Mouse (Mus musculus): ENCODE measurements at regions not wholly inside any gene's neighbourhood (a gene's known extent, or its start where the extent isn't known, plus 50 kb on each side); places are given as distances from the start of the nearest gene placed in this dataset.
"Not testable (repeated sequence)": the region's sequence is repeated elsewhere in the genome, so short reads cannot be mapped to it uniquely, and the experiment has no call there.

DNA sequence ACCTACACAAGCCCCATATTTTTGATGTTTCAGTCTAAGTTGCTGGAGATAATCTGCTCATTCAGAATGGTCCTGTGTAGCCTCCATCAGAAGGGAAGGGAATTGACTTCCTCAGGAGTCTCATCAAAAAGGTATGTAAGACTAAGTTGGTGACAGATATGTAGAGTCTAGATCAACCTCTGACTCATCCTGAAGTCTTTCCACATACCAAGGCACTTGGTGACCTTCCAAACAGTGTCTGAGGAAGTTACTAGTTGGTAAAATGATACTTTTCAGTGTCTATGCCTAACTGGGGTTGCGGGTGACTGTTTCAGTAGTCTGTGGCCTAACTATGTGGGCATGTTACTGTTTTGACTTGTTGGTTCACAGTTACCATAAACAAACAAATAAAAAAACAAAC, 133.0 kb upstream of the Plcb4 start:
- DNase-seq (ENCODE audit: low spot score in 2 of 2) = no peak

GRCm38 (mm10) chr2:135529619-135530018, 129.2 kb upstream of the Plcb4 start:
- DNase-seq (ENCODE audit: low spot score in 2 of 2) = no peak

DNA sequence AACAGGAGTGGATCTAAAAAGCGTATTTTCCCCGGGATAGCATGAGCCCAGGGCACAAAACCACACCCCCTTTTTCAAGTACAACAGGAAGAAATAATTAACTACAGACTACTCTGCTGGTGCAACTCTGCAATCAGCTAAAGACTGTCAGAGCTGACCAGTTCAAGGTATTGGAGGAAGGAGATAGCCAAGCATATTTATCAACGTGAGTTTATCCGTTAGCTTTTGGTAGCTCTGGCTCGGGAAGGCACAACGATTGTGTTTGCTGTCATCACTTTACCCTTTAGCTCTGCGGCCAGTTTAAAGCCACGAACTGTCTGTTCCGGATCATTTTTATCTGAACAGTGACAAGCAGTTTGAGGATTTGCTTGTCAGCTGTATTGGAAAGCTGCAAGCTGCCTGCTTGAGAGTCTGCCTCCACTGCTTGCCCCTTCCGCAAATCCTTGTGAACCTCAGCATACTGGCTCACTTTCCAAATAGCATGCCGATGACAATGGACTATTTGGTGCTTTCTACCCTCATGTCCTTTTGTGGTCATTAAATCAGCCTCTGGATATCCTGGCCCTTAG, 122.4 kb upstream of the Plcb4 start:
- DNase-seq (ENCODE audit: low spot score in 2 of 2) = no peak

DNA sequence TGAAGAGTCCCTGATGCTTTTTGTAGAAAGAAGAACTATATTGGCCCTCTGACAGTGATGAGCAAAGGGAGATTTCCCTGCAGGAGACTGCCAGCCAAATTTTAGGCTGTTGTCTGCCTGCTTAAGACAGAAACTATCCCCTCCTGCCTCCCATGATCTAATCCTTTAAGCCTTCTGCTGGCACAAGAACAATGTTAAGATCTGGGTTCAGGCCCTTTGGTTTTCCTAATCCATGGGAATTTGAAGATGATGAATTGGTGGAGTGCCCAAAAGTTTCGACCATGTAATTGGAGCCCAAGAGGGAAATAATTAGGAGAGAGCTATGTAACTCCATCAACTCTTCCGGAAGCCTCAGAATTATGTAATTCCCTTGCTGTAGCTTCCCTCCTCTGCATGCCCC, 120.8 kb upstream of the Plcb4 start:
- DNase-seq (ENCODE audit: low spot score in 2 of 2) = no peak

- DNase-seq (ENCODE audit: low spot score in 2 of 2) = no peak
Measured at GRCm38 (mm10) chr2:135541058-135541457, 117.8 kb upstream of the Plcb4 start.

GRCm38 (mm10) chr2:135541930-135542329, 116.9 kb upstream of the Plcb4 start:
- no peak for DNase-seq (ENCODE audit: low spot score in 2 of 2)

DNA sequence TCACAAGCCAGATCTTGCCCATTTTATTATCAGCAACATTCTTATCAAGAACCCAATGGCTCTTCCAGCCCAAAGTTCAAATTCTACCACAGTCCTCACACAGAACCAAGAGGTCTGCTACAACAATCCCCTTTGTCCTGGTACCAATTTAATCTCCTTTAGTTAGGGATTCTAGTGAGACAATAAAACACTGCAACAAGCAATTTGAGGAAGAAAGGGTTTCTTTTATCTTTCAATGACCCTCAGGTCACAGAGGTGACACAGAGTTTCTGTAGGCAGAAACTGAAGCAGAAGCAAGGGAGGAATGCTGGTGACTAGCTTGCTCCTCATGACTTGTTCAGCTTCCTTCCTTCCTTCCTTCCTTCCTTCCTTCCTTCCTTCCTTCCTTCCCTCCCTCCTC, 113.9 kb upstream of the Plcb4 start:
- DNase-seq (ENCODE audit: low spot score in 2 of 2) = no peak

GRCm38 (mm10) chr2:135547966-135548365, 110.8 kb upstream of the Plcb4 start:
- DNase-seq (ENCODE audit: low spot score in 2 of 2) = no peak

DNA sequence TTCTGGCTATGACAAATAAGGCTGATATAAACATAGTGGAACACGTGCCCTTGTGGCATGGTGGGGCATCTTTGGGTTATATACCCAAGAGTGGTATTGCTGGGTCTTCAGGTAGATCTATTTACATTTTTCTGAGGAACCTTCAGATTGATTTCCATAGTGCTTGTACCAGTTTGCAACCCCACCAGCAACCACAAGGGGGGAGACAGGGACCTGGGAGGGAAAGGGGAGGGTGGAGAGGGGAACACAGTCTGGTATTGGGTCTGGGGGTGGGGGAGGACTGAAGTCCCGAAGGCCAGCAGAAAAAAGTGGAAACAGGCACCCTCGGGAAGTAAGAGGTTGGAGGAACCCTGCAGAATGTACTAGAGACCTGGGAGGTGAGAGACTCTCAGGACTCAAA, 105.8 kb upstream of the Plcb4 start:
- DNase-seq (ENCODE audit: low spot score in 2 of 2) = no peak

- not testable (repeated sequence) for DNase-seq (ENCODE audit: low spot score in 2 of 2)
Measured at GRCm38 (mm10) chr2:135558026-135558425, 100.8 kb upstream of the Plcb4 start.

- no peak for DNase-seq (ENCODE audit: low spot score in 2 of 2)
Measured at GRCm38 (mm10) chr2:135559328-135559727, 99.5 kb upstream of the Plcb4 start.

DNA sequence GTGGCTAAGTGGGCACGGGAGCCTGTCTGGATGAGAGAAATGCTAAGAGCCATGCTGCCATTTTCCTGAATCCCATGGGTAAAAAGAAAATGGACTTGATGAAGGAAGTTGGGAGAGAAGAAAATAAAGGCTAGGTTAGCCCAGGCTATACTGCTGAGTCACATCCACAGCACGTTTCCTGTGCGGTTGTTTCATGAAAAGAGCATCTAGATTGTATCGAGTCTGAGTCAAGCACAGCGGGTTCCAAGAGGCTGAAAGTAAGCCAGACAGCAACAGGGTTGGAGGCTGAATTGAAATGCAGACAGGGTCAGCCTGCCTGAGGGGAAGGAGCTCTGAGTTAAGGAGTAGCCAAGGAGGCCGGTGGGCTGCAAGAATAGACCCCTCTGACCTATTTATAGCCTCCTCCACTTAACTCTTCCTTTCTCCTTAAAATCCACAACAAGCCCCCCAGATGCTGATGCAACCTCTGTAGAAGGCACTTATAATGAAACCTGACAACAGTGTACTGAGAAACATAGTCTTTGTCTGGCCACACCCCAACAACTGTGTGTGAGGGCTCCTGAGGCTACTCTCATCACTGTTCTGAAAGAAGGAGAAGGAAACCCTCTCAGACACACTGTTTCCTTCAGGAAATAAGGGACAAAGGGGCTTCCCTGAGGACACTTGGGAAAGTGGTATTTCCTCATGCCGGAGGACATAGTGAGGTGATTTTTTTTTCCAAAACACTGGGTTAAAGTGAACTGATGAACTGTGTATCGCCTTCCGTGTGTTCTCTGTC, 98.7 kb upstream of the Plcb4 start:
- no peak for DNase-seq (ENCODE audit: low spot score in 2 of 2)

DNA sequence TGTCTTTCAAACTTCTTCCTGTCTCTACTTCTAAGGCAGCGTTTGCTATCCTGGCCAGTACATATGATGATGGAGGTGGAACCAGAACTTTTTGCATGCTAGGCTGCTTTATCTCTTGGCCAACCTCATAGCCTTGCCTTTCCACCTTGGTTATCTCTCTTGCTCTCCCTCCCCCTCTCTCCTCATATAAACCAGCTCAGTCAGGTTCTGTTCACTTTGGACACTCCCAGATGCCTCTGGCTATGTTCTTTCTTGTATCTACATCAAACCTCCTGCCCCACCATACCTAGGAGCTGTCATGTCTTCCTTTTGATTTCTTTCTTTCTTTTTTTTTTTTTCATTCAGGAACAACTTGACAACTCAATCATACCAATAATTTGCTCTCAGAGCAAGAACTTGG, 98.0 kb upstream of the Plcb4 start:
- no peak for DNase-seq (ENCODE audit: low spot score in 2 of 2)

DNA sequence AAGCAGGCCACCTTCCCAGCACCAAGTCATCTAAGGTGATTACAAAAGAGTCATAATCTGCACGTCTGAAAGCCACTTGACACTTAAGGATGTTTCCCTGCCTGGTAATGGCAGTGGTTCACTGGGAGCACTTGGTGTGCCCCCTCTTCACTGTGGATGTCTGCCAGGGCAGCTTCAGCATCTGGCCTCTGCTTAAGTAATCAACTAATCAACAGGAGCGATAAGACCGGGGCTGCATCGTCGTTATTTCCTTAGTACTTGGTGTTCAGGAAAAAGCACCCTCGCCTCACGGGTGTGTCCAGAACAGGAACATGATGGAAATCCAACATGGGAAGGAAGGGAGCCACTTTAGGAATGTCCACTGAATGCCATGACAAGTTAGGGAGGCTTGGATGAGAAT, 97.1 kb upstream of the Plcb4 start:
- DNase-seq (ENCODE audit: low spot score in 2 of 2) = no peak

- peak; percentile 46 to 68 for DNase-seq (ENCODE audit: low spot score in 2 of 2)
Measured at GRCm38 (mm10) chr2:135562140-135562890, 96.5 kb upstream of the Plcb4 start.

GRCm38 (mm10) chr2:135564231-135564630, 94.6 kb upstream of the Plcb4 start:
- no peak for DNase-seq (ENCODE audit: low spot score in 2 of 2)

DNA sequence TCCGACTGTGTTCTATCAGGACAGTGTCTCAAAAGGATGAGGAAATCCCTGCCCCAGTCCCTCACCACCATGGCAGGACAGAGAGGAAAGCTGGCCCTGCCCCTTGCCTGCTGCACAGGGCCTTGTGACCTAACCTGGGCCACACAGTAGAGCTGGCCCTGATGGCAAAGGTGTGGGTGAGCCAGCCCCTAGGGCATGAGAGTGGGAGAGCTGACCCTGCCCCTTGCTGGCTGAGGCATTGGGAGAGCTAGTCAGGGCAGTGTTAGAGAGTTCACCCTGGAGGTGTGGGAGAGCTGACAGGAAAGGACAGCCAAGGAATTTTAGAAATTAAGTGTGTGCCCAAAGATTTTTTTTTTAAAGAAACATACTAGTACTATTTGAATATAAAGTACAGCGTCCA, 90.5 kb upstream of the Plcb4 start:
- DNase-seq (ENCODE audit: low spot score in 2 of 2) = no peak

DNA sequence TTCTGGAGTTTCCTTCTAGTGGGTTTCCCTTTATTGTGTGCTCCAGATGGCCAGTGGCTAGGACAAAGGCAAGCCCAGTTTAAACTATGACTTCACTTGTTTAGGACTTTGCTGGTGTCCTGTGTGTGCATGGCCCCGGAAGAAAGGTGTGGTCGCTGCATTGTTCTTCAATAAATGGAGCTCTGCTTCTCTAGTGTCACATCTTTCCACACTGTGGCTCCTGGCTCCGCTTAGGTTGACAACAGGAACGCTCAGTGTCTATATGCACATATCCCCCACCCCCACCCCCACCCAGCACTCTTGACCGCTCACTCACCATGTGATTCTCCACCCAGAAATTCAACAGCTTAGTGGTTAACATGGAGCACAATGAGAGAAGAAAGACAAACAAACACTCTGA, 87.2 kb upstream of the Plcb4 start:
- no peak for DNase-seq (ENCODE audit: low spot score in 2 of 2)

- no peak for DNase-seq (ENCODE audit: low spot score in 2 of 2)
Measured at GRCm38 (mm10) chr2:135577228-135577627, 81.6 kb upstream of the Plcb4 start.

- DNase-seq (ENCODE audit: low spot score in 2 of 2) = no peak
Measured at GRCm38 (mm10) chr2:135578135-135578534, 80.7 kb upstream of the Plcb4 start.

DNA sequence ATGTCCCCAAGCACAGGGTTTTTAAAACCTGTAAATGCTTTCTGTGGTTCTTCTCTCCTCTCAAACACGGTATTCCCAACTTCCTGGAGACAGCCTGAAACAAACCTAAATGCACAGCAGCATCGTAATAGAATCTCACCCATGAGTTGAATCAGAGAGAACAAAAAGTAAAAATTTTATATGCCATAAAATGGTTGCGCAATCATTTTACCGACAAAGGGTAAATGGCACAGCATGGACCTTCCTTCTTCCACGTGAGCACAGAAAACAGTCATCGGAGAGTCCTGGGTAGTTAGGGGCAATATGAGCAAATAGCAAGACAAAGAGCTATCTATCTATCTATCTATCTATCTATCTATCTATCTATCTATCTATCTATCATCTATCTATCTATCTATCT, 79.3 kb upstream of the Plcb4 start:
- DNase-seq (ENCODE audit: low spot score in 2 of 2) = no peak

GRCm38 (mm10) chr2:135580051-135580450, 78.8 kb upstream of the Plcb4 start:
- DNase-seq (ENCODE audit: low spot score in 2 of 2) = no peak

DNA sequence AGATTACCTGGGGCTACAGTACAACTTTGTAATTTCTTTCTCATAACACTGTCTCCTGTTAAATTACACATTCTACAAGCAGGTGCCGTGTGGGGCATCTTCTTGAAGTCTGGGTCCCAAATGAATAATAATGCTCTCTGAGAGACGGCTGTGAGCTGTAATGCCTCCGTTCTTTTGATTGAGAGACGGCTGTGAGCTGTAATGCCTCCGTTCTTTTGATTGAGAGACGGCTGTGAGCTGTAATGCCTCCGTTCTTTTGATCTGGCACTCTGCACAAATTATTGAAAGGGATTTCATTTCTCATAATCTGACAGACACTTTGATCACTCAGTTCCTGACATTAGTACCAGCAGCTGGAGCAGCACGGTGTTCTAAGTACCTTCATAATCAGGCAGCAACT, 76.5 kb upstream of the Plcb4 start:
- no peak for DNase-seq (ENCODE audit: low spot score in 2 of 2)
